Mouse (Mus musculus) G1E (cell line): ENCODE measurements around the gene Frmd5.
"Not testable (repeated sequence)": the region's sequence is repeated elsewhere in the genome, so short reads cannot be mapped to it uniquely, and the experiment has no call there.

ENCODE experiments used
- CTCF ChIP-seq: IDR thresholded peaks from 2 replicates; pipeline ENCODE4 v1.5.1; 2012; ENCODE audit warnings: low read depth, low read length, inconsistent platforms, mixed read lengths
- TAL1 ChIP-seq: conservative IDR thresholded peaks from 2 replicates; pipeline ENCODE4 v1.6.1; 2012; ENCODE audit warnings: low read depth, low read length, inconsistent platforms, mixed read lengths

DNA sequence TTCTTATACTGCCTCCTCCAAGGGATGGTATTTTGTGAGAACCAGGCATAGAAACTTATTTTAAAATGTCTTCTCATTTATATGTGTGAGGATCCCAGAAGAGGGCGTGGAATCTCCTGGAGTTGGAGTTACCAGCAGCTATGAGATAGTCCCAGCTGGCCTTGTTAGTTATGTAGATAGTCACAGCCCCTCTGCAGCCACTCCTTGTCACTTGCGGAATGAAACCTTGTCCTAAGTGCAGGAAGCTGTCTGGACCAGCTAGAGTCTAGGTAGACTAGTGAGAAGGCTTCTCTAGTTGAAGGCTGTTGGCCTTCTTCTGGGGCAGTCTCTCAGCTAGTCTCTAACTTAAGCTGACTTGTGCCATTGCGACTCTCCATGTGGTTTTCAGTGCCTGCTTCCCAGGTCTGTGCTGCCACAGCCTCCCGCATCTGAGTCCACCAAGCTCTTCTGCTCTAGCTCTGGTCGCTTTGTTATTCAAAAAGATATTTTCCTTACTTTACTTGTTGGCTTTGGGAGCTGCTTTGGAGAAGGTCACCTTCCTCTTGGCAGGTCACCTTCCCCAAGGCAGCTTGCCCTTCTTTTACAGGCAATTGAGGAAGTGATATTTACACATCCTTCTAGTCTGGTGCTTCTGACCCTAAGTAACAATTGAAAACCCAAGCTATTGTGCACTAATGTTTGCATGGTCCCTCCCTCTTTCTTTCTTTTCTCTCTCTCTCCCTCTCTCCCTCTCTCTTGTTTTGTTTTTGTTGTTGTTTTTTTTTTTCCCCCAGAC lies 293.7 kb downstream of the Frmd5 start:
- not testable (repeated sequence) for TF ChIP-seq TAL1, CTCF
